Mouse (Mus musculus): ENCODE data around the gene Ppp2r3a. TPM values are rescaled to one million over a fixed set of nuclear protein-coding genes. Genes with fewer than 3 reads are reported as not detected.

The Ppp2r3a gene
- total RNA-seq, 2 experiments from 2014 or later, result 26.5 to 26.6 TPM

DNA sequence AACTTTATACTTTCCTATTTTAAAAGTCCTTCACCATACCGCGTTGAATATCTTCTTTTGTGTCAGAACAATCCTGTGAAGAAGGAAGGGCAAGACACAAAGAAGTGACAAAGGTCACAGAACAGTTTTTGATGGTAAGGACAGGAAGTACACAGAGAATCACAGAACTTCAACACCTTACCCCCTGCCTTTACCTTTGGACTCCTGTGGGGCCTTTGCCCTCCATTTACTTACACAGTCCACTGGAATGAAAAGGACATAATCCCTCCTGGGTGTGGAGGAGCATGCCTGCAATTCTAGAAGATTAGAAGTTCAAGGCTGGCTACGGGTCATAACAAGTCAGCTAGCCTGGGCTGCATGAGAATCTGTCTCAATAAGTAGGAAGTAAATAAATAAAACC is 1.5 kb upstream of the Ppp2r3a start:
- DNase-seq (ENCODE audit: extremely low spot score in 1 of 2, low spot score in 1 of 2), result no peak

DNA sequence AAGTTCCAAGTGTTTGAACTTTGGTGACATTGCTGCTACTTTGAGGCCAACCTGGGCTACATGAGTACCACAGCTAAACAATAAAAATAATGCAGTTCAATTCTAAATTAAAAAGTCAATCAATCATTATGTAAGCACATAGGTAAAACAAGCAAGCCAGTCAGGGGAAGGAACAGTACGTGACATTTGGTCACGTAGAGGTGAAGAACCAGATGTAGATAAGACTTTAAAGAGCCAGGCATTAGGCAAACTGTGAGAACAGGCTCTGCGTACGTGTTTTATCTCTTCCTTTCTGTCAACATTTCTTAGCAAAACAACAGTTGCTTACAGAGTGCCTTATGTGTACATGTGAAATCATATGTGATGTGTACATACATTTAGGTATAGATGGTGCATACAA is 946 bp upstream of the Ppp2r3a start:
- DNase-seq (ENCODE audit: extremely low spot score in 1 of 2, low spot score in 1 of 2), result no peak

DNA sequence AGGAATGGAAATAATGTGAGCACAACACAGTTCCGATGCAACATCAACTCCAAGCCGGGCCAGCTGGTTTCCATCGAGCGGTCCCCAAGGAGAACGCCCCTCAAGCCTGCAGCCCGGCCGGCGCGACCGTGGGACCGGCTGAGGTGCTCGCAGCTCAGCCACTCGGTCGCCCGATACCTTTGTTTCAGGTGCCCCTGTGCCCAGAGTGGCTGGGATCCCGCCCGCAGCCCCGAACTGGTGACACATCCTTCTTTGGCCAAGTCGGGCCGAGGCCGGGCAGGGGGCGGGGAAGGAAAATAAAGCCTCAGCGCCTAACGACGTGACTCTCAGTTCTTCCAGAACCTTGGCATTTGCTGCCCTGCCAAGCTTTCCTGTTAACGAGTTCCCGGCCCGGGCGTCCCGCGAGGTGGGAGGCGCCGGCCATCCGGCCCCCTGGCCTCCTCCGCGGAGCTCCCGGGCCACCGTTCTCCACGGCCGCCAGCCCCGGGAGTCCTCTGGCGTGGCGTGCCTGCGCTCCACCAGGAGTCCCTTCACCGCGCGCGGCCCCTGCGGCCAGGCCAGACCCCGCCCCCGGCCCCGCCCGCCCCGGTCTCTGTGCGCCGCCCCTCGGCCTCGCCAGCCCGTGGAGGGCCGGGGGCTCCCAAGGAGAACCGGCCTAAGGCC is 483 bp downstream of the Ppp2r3a start:
- peak; percentile 45 to 49 for DNase-seq (ENCODE audit: extremely low spot score in 1 of 2, low spot score in 1 of 2)

DNA sequence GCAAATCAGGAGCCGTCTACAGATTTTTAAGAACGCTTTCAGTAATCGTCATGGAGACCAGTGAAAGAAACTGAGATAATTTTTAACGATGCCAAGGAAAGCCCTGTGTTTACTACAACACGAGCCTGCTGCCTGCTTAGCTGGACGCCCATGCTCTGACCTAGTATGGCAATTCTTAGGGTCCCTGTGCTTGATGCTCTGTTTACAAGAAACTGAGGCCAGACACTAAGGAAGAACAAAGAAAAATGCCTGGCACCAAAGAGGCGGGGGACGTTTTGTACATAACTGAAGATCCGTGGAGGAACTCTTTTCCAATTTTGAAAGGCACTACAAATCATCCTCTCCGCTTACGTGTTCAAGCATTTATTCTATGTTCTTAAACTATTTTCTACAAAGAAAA is 1.1 kb downstream of the Ppp2r3a start:
- DNase-seq (ENCODE audit: extremely low spot score in 1 of 2, low spot score in 1 of 2), result no peak

DNA sequence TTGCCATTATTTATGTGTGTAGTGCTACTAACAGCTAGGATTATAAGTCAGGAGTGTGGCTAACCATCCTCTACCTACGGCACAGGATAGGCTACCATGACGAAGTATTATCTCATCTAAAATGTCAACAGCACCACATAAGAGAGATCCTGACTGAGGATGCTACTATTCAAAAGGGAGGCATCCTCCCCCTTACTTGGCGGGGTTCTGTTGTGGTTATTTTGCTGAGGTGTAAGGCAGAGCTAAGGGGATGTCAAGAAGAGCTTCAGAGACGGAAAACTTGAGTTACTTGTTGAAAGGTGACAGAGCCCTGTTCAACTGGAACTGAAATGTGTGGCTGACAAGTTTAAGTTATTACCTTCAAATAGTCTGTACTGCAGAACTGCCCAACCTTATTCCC is 2.0 kb downstream of the Ppp2r3a start:
- DNase-seq (ENCODE audit: extremely low spot score in 1 of 2, low spot score in 1 of 2), result no peak

DNA sequence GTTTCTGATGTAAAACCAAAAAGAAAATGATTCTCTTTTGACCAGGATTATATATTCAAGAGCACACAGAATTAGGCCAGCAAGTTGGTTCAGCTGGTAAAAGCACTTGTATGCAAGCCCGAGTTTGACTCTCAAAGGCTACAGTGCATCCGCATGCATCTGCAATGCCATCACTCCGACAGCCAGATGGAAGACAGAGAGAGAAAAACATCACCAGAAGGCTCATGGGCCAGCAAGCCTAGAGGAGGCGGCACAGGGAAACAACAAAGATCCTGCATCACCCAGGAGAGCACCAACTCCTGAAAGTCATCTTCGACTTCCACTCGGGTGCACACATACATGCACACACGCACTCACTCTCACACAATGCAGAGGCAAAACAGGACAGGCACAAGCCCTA is 4.1 kb downstream of the Ppp2r3a start:
- DNase-seq (ENCODE audit: extremely low spot score in 1 of 2, low spot score in 1 of 2), result no peak

DNA sequence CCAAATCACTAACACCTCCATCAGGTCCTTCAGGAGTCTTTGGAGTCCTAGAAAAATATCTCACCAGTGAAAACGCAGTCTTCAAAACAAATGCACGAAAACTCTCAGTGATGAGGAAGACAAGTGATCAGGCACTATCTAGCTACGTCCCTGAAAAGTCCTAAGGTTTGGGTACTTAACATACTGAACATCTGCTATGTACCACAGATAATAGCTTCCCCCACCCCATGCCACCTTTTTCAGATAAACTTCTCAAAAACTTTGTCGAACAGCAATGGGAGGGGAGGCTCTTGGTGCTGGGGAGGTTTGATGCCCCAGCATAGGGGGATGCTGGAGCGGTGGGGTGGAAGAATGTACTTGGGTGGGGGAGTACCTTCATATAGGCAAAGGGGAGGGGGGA is 6.1 kb downstream of the Ppp2r3a start:
- DNase-seq (ENCODE audit: extremely low spot score in 1 of 2, low spot score in 1 of 2), result no peak

DNA sequence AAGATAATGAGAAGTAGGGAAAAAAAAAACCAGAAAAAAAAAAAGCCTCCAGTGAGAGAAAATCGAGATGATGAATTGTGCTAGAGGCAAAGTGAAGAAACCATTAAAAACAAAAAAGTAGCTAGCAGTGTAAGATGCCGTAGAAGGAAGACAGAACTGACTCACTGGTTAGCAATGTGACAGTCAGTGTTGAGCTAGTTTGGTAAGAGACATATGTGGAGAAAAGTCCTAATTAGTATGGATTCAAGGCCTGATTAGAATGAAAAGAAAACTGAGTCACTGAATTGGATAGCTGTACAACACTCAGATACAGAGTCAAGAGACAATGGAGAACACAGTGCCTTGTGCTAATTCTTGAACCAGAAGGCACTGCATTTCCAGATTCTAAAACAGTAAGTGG is 7.9 kb downstream of the Ppp2r3a start:
- no peak for DNase-seq (ENCODE audit: extremely low spot score in 1 of 2, low spot score in 1 of 2)

DNA sequence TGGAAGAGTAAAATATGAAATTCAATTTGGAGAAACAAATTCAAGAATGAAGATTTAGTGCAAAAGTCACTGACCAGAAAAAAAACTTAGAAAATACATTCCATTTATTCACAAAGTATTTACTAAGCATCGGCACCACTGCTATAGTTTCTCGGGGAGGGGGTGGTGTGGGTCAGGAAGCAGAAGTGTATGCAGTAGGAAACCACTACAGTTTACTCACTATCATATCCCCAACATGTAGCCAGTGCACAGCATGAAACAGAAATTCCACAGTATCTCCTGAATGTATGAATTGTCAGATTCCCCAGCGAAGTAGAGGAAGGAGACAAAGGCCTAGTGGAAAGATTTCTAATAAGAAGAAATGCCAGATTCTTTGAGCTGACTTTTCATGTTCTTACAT is 11.4 kb downstream of the Ppp2r3a start:
- no peak for DNase-seq (ENCODE audit: extremely low spot score in 1 of 2, low spot score in 1 of 2)

DNA sequence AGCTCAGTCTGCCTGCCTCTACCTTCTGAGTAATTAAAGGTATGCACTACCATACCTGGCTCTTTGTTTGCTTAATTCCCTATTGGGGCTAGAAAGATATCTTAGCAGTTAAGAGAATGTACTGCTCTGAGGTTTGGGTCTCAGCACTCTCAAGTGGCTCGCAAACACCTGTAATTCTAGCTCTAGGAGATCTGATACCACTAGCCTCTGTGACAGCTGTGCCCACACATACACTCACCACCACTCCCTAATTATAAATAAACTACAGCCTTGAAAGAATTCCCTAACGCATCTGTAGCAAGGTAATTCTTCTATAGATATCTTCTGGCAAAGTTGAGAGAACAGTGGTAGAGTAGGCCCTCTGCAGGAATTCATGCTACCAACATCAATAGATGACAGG is 15.8 kb downstream of the Ppp2r3a start:
- no peak for DNase-seq (ENCODE audit: extremely low spot score in 1 of 2, low spot score in 1 of 2)

DNA sequence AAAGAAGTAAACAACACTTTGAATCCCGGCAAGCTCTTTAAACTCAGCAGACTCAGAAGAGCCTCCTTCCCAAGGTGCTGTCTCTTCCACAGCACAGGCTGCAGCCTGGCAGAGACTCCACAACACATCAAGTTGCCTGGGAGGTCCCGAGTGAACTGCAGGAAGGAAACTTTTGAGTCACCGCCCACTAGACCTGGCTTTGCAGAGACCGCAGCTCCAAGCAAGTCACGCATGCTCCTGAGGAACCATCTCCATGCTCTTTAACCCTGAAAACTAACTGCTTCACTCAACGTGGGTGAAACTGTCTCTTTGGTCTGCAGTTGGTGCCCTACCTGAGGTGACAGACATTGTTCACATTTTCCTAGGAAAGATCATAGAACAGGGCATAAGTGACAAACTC is 19.6 kb downstream of the Ppp2r3a start:
- no peak for DNase-seq (ENCODE audit: extremely low spot score in 1 of 2, low spot score in 1 of 2)

DNA sequence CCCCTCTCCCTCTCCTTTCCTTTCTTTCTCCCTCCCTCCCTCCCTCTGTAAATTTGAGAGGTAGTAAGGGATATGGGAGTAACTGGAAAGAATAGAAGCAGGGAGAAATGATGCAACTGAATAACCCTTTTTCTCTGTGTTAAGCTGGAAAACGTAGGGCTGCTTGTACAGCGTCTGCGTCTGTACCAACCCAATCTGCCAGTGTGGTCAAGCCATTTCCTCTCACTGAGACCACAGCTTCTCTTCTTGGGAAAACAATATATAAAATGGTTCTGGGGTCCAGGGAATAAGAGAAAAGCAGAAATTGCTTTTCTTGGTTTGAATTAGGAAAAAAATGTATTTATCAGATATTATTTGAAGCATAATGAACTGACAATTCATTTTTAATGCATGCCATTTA is 21.6 kb downstream of the Ppp2r3a start:
- DNase-seq (ENCODE audit: extremely low spot score in 1 of 2, low spot score in 1 of 2), result no peak

DNA sequence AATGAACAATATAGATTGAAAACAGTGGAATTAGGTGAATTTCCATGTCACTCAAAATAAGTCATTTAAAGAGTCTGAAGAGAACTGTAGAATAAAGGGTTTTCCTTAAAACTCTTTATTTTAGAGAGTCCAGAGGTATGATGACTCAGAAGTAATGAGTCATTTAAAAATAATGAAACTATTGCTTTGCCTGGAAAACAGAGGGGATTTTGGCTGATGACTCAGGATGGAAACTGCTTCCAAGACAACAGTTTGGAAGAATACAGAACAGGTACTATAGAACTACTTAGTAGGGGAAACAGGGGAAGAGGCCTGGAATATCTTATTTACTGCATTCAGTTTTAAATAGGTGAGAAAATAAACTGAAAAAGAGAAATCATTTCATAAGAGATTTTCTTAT is 22.7 kb downstream of the Ppp2r3a start:
- DNase-seq (ENCODE audit: extremely low spot score in 1 of 2, low spot score in 1 of 2), result no peak

DNA sequence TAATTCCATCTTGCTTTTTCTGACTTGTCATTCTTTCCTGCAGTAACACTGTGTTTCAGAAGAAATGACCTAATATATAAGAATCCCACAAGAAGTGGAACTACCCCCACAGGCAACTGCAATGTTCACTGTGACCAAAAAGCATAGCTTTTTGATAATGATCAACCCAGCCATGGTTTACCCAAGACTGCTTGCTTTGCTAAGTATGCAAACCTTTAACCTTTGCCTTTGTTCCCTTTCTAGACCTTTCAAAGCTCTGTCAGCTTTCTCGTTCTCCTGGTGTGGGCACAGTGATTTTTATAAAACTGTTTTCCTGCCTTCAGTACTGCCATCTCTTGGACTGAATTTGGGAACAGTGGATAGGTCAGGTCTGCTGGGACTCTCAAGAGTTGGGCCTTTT is 43.6 kb downstream of the Ppp2r3a start:
- DNase-seq (ENCODE audit: extremely low spot score in 1 of 2, low spot score in 1 of 2), result no peak

DNA sequence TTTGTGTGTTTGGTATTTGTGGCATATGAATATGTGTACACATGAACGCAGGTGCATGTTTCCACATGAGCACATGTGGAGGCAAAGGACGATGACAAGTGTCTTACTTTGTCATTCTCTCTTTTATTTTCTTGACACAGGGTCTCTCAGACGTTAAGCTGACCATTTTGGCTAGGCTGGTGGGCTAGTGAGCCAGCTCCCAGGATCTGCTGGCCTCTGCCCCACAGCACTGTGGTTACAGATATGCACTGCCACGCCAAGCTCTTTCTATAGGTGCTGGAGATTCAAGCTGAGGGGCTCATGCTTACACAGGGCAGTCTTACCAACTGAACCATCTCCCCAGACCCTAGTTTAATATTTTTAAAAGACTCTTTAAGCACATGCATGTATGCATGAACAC is 45.1 kb downstream of the Ppp2r3a start:
- no peak for DNase-seq (ENCODE audit: extremely low spot score in 1 of 2, low spot score in 1 of 2)

DNA sequence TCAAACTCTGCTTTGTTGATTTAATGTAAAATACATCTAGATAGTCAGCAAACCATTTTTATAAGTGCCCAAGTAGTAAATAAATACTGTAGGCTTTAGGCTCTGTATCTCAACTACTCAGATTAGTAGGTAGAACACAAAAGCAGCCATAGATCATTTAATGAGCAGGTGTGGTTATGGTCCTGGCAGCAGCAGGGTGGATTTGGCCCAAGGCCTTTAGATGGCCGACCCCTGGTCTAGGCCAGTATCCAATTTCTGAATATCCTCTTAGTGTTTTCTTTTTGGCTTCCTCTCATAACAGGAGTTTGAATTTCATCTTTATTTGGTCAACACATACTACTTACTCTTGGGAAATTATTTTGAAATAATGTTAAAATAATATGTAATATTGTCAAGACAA is 46.4 kb downstream of the Ppp2r3a start:
- DNase-seq (ENCODE audit: extremely low spot score in 1 of 2, low spot score in 1 of 2), result no peak

DNA sequence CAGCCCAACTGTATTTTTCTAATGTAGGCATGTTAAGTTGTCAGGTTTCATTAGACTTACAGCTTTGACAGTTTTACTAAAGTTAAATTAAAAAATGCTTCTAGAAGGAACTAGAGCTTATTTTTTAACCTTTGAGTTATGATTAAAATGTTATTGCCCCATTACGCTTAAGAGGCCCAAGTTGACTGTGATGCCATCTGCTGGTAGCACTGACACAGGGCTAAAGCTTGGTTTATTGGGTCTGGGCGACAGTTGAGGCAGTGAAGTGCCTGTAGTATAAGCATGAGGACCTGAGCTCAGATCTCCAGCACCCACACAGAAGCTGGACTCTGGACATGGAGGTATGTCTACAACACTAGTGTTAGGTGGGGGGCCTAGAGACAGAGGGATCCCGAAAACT is 47.5 kb downstream of the Ppp2r3a start:
- no peak for DNase-seq (ENCODE audit: extremely low spot score in 1 of 2, low spot score in 1 of 2)

DNA sequence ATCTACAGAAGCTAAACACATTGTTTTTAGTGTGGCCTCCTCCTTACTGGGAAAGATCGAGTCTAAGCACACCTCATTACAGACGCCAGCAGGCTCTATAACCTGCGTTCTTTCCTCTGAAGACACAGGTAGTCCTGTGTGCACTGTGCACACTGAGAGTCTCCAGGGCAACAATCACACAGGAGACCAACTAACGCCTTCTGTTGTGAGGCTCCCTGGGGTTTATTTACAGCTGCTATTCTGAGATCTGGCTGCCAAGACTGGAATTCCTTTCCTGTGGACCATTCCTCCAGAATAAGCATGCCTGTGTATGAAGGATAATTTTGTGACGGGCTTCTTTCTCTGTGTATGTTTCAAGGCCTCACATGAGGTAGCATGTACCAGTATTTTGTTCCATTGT is 51.0 kb downstream of the Ppp2r3a start:
- DNase-seq (ENCODE audit: extremely low spot score in 1 of 2, low spot score in 1 of 2), result no peak

DNA sequence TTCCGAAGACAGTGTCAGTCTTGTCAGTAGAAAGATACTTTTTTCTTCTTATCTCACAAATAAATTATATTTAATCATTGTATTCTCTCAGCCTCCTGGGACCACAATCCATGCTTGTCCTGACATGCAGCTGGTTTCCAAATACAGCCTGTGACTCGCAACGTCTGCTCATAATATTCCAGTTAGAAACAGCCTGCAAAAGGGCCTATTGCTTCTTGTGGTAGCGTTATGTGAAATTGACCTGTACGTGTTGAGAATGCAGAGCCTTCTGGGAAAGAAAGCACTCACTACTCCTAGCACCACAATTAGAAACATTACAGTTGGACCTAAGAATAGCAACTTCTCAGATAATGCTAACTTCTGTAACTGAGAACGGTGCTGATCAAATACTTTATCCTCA is 52.8 kb downstream of the Ppp2r3a start:
- no peak for DNase-seq (ENCODE audit: extremely low spot score in 1 of 2, low spot score in 1 of 2)

DNA sequence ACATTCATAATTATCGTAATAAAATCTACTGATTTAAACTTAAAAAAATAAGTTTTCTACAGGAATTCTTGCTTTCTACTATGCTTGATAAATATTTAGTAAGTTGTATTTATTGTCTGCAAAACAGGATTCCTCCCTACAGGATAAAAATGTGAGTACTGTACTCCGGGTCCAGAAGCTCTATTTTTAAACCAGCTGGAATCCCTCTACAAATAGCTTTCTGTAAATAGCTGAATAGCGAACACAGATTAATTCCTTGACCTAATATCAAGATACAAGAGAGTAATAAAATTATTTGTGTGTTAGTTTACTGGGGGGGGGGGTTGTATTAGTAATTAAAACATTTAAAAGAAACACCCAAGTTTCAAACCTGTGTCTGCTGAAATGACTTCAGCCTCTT is 53.3 kb downstream of the Ppp2r3a start:
- DNase-seq (ENCODE audit: extremely low spot score in 1 of 2, low spot score in 1 of 2), result no peak

DNA sequence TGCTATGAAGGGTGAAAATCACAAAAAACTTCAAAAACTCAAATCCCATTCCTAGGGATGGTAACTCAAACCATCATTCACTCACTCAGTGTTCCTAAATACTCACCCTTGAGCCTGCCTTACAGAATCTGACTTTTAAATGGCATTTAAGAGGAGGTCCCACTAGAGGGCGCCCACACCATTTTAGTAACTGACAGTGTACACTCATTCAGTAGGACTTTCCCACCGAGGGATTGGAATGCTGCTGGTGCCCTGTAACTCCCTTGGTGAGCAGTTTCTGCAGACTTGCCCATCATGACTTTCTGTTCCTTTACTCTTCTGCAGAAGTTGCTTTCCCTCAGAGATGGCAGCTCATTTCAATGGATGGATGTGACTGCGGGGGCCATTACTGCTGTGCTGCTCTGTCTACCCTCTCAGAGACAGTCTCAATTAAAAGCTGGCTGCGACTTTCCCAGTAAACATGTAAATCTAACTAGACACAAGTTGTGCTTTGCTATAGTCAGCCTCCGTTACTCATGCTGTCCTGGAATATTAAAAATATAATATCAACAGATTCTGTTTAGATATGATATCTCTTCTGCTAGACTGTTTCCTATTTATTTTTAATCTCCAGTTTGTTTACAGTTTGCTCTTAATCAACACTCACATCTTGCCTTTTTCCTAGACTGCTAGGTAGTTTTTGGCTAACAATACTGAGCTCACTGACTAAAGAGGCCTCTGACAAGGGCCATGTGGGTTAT is 69.5 kb downstream of the Ppp2r3a start:
- peak; percentile 70 to 96 for DNase-seq (ENCODE audit: extremely low spot score in 1 of 2, low spot score in 1 of 2)

DNA sequence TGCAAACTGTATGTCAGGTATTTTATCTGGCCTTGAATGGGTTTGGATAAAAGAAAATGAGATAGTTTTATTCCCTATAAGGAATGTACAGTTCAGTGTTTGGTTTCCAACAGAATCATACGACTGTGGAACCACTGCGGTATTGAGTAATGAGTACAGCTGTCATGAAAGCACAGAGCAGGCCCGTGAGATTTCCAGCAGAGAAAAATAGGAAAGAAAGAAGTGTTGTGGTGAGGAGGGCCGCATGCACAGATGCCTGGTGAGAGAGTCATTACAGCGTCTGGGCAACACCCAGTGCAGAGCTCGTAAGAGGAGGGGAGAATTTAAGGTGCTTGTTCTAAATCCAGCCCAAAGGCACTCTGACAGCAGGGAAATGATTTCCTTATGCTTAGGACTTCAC is 70.3 kb downstream of the Ppp2r3a start:
- no peak for DNase-seq (ENCODE audit: extremely low spot score in 1 of 2, low spot score in 1 of 2)
